Mouse (Mus musculus): Measurements from ENCODE around the gene BC048403.

The BC048403 gene

GRCm38 (mm10) chr10:121756677-121757076, 16.9 kb downstream of the BC048403 start:
- no peak for DNase-seq (ENCODE audit: low read depth, low spot score)

- DNase-seq (ENCODE audit: low read depth, low spot score): peak; percentile 77
These were observed 19.4 kb downstream of the BC048403 start for GRCm38 (mm10) chr10:121759095-121759494.

GRCm38 (mm10) chr10:121762141-121762540, 22.4 kb downstream of the BC048403 start:
- no peak for DNase-seq (ENCODE audit: low read depth, low spot score)

DNA sequence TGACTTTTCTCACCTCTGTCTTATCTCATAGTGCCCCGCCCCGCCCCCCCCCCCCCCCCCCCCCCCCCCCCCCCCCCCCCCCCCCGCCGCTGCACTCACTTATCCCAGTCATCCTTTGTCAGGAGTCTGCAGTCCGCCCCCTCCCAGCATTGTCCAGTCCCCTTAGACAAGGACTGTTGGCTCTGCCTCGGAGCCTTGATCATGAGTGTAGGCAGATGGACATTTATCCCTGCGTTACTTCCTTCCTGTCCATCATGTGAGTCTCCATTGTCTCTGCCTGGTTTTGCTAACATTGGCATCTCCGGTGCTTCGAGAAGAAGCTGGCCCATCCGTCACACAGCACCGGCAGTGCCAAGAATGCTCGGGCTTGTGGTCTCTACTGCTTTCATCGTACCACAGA, 23.5 kb downstream of the BC048403 start:
- DNase-seq (ENCODE audit: low read depth, low spot score): no peak

- no peak for DNase-seq (ENCODE audit: low read depth, low spot score)
These were observed 24.9 kb downstream of the BC048403 start for GRCm38 (mm10) chr10:121764469-121765173.

DNA sequence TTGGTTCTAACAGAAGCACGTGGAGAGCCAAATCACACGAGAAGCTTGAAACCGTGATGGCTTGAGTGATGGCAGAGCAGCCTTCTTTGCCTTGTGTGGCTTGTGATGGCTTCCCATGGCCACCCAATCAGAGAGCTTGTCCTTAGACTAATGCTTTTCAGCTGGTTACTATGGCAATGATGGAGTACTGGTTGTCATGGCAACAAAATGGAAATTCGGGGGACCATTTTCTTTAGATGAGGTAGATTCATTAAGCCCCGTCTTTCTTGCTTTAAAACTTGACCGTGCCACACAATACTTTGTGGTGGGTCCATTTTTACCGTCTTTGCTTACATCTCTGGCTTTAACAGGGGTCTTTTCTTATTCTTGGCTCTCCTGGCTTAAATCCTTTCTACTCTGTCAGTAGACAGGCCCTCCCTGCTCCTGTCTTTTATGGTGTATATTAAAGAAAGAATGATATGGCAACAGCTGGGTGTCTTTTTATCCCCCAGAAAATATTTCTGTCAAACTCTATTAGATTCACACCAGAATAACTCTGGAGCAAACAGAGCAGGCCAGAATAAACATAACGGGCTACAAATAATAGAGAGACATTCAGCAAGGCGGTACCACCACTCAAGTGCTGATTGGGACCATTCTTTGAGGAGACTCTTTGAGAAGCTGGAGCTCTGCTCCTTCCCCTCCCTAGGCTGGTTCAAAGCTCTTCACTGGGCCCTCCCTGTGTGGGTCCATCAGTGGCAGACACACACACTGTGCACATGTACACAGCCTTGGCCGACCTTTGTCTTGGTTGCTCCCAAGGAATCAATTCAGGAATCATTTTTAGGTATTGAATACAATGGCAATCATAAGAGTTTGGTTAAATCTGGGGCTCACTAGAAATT, 25.7 kb downstream of the BC048403 start:
- DNase-seq (ENCODE audit: low read depth, low spot score): peak; percentile 54

DNA sequence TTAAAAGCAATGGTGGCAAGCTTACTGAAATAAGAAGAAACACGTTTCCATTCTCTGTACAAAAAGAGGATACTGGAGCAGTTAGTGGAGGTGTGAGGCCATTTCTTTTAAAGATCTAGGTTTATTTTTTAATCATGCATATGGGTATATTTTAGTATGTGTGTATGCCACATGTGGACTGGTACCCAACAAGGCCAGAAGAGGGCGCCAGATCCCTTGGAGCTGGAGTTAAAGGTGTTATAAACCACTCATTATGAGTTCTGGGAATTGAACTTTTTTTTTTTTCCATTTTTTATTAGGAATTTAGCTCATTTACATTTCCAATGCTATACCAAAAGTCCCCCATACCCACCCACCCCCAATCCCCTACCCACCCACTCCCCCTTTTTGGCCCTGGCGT, 27.6 kb downstream of the BC048403 start:
- DNase-seq (ENCODE audit: low read depth, low spot score): peak; percentile 61

DNA sequence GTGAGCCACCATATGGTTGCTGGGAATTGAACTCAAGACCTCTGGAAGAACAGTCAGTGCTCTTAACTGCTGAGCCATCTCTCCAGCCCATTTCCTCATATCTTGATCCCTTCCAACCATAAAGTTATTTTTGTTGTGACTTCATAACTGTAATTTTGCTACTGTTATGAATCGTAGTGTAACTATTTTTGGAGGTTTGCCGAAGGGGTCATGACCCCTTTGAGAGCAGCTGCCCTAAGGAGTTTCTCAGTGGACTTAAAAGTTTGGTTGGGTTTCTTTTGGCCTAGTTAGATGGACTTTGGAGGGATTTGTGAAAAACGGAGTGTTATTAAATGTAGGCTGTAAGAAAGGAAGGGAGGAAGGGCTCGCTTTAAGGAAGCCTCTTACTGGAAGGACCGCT, 30.0 kb downstream of the BC048403 start:
- no peak for DNase-seq (ENCODE audit: low read depth, low spot score)

DNA sequence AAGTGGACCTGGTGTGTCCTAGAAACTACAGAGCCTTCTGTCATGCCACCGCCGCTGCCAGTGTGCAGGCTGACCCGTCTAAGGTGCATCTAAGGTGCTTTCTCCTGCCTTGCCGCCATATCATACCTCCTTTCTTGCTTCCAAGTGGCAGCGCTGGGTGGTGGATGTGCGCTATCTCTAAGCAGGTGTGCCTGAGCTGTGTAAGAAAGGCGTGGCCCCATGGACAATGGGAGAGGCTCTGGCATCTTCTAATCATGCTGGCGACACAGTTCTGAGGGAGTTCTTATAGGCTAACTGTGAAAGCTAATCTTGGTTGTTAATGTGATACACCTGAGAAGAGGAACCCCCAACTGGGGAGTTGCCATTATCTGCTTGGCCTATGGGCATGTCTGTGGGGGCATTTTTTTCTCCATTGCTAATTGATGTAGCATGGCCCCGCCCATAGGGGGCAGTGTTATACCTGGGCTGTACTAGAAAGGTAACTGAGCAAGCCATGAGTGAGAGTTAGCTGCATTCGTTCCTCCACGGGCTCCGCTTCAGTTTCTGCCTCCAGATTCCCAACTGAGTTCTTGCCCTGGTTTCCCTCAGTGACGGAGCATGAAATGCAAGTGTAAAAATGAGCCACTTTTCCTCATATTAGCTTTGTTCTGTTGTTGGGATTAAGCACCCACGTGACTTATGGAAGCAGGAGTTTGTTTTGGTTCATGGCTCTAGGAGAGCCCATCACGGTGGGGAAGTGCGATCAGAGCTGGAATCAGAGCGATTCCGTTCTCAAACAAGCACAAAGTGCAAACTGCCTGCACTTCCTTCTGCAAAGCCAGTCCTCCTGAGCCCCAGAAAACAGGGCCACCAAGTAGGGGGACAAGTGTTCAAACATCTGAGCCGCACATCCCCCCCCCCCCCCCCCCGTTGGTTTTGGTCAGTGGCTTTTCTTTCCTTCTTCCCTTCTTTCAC, 31.2 kb downstream of the BC048403 start:
- peak; percentile 56 for DNase-seq (ENCODE audit: low read depth, low spot score)

DNA sequence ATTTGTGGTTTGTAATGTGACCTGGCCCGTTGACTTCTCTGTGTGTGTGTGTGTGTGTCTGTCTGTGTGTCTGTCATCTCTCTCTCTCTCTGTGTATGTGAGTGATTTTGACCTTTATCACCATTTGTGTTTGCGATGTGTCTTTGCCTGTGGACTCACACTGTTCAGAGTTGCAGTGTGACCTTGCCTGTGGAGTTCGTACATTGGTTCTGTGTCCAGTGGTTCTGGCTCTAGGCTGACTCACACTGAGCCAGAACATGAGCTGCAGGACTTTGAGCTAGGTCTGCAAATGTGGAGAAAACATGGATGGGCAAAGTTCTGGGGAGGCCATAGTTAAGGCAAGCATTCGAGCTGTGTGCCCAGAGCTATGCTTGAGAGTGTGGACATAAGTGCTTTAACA, 34.1 kb downstream of the BC048403 start:
- DNase-seq (ENCODE audit: low read depth, low spot score): no peak

DNA sequence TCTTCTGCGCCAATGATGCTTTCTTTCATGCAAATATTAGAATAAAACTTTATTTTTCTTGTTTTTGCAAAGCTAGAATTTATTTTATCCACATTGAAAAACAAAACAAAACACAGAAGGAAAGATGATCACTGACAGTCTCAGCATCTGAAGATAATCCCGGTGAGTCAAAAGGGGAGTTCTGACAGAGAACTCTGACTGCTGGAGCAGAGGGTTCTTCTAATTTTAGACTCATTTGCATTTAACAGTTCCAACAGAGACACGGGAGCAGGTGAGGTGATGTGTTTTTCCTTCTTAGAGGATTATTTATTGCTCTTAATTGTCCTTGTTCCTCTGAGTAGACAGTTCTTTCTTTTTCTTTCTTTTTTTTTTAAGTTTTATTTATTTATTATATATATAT, 36.3 kb downstream of the BC048403 start:
- no peak for DNase-seq (ENCODE audit: low read depth, low spot score)

- DNase-seq (ENCODE audit: low read depth, low spot score): peak; percentile 63
These were observed 41.4 kb downstream of the BC048403 start for GRCm38 (mm10) chr10:121781159-121781558.

DNA sequence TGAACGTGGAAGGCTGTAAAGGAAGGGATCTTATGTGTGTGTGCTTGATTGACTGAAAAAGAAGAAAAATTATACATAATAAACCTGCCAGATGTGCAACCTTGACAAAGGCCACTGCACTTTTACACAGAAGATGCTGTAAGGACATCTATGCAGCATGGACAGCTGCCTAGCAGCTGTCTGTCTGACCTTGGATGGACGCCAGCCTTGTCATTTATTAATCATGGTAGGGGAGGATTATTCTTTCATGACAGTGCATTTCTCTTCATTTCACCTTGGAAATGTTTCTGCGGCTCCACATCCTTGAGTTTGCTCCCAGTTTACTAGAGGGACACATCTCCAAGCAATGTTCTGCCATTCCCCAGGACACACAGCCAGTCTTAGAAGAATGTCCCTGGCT, 48.8 kb downstream of the BC048403 start:
- no peak for DNase-seq (ENCODE audit: low read depth, low spot score)

DNA sequence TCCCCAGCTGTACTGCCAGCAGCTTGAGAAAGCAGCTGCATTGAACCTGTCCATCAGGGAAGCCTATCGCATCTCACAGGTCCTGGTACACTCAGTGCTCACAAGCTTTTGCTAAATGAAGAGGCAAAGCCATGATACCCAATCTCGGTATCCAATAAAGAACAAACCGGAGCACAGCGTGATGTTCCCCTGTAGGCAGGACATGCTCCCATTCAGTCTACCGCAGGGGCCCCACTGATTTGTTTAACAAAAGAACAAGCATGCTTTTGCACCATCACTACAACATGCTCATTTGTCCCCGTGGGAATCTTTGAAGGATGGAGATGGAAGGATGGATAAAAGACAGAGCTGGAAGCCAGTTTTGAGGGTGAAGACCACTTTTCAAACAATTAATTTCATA, 50.3 kb downstream of the BC048403 start:
- no peak for DNase-seq (ENCODE audit: low read depth, low spot score)

GRCm38 (mm10) chr10:121792661-121793060, 52.9 kb downstream of the BC048403 start:
- DNase-seq (ENCODE audit: low read depth, low spot score): no peak

DNA sequence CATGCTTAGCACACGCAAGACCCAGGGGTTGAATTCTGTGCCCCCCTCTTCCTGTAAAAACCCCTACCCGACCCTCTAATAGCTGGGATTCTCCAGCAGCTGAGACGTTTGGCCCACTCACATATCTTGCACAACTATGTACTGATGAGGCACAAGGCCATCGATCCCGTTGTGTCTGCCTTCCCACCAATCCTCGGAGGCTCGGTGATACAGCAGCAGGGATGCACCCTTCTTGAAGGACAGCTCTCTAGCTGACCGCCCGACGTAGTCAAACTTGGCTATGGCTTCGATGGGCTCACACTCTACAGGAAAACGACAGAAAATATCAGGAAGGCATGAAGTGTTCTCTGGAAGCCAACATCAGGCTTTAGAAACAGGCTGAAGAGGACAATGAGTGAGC, 54.7 kb downstream of the BC048403 start:
- no peak for DNase-seq (ENCODE audit: low read depth, low spot score)

DNA sequence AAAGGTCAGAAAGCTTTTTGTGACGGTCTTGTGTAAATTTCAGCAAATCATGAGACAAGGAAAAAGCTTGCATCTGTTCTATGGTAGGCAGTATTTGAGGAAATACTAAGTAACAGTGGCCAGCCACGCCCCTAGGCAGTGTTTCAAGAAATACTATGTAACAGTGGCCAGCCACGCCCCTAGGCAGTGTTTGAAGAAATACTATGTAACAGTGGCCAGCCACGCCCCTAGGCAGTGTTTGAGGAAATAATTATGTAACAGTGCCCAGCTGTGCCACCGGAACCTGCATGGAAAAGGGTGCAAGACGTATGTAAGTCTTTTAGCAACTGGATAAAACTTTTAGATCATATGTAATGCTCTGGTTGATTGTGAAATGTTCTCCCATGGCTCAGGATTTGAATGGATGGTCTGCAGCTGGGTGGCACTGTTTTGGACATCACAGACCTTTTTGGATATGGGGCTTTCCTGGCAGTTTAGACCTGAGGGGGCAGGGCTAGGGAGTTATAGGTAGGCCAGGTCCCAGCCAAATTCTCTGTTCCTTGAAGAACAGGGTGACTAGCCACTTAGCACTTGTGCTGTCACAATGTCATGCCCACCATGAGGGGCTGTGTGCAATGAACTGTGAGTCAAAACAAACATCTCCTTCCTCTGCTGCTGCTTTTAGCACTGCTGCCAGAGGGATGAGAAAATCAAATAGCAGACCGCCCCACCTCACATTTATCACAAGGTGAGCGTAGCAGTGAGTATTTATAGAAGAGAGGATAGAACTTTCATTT, 56.5 kb downstream of the BC048403 start:
- no peak for DNase-seq (ENCODE audit: low read depth, low spot score)

GRCm38 (mm10) chr10:121800041-121800440, 60.3 kb downstream of the BC048403 start:
- no peak for DNase-seq (ENCODE audit: low read depth, low spot score)

All from R1 (cell line).